Mouse (Mus musculus): ENCODE measurements around the gene Ap5b1.

DNA sequence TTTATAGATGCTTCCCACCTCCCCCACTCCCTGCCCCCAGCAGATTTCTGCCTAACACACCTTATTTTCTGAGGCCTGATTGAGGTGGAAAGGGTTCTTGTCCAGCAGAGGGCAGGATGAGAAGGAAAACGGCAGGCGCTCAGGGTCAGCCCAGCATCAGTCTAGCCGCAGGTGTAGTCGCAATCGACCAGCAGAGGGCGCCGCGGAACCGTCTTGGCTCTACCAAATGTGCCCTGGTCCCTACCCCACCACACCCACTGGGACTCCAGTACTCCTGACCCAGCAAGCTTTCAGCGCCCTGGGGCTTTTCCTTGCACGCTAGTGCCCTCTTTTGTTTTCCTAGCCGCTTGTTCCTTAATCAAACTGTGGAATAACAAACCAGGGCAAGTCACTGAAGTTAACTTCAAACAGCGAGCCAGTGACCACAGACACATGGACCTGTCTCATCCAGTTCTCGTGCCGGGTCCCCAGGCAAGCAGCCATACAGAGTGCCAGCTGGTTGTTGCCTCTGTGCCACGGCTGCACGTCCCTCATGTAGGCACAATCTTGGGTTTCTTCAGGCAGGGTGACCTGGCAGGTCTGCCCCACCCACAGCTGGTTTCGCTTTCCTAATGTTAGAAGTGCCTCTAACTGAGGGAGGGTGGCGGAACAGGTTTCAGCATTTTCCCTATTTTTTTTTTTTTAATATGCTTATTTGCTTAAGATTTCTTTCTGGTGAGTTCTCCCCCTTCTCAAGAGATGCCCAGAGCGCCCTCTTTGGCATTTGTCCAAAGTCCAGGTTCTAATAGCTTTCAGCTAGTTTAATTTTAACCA, 38.3 kb upstream of the Ap5b1 start:
- no peak for TF ChIP-seq POLR2A (IDR thresholded peaks at IDR 0.05; ENCODE audit: low read depth, low read length)
- TF ChIP-seq CTCF (IDR thresholded peaks at IDR 0.05; ENCODE audit: extremely low read depth, insufficient read length, insufficient replicate concordance, low read depth, low read length): peak; percentile 99
